Mouse (Mus musculus): ENCODE results near the gene Ptar1.

DNA sequence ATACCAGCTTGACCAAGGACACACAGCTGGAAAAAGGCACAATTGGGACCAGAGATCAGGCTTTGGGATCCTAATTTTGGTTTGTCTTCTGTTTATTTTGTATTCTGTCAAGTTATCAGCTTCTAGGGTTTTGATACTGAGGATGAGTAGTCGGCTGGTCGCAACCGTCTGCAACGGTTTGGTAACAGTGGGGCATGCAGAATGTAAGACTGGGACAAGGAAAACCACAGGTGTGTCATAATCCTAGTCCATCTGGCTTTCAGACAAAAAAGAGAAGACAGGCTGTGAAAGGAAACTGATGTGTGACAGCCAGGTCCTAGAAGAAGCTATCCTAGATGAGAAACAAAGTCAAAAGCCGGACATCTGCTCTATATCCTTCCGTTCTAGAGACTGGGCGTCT, 23.1 kb upstream of the Ptar1 start:
- TF ChIP-seq CTCF (IDR thresholded peaks at IDR 0.05; ENCODE audit: control insufficient read depth, insufficient read depth, insufficient read length) (no peak), MAX (IDR thresholded peaks at IDR 0.05) (no peak), MYOD1 (IDR thresholded peaks at IDR 0.05; ENCODE audit: control insufficient read depth, insufficient read length, low read depth) (no peak)
